Mouse (Mus musculus) monocyte, adult 5-6 weeks (primary cell): ENCODE measurements around the gene Gstt4. TPM values are rescaled to one million over a fixed set of nuclear protein-coding genes. Genes with fewer than 3 reads are reported as not detected.

Experiments used
- ATAC-seq: fragments of 153-309, 156-312 bp; replicated peaks from 2 replicates; pipeline ENCODE4 v1.8.0; 2017; ENCODE audit warnings: mild to moderate bottlenecking; ENCODE audit not compliant: low TSS enrichment, insufficient number of reproducible peaks, severe bottlenecking, poor library complexity, low FRiP score
- total RNA-seq: library from RNA; stranded (forward); fragments of 200-1000, 200-491, 200-594 nt; gene quantifications from 3 replicates; pipeline ENCODE4 v1.2.3, GENCODE M21; 2017

Gene Gstt4
- total RNA-seq, 1 experiment from 2014 or later = not detected

DNA sequence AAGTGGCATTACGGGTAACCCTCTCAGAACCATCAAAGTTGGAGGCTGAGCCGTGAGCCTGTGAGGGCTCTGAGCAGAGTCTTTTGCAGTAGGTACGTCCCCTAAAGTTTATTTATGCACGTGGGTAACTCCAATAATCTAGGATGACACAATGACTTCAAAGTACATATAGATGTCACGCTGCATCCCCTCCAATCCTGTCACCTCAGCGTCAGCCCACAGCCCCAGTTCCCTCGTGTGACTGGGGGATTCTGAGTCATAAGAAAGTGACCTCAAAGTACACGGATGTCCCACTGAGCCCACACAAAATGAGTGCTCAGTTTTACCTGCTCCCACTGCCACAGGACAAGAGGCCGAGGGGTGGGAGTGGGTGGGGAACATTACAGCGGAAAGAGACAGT is 16.7 kb upstream of the Gstt4 start:
- ATAC-seq = no peak

DNA sequence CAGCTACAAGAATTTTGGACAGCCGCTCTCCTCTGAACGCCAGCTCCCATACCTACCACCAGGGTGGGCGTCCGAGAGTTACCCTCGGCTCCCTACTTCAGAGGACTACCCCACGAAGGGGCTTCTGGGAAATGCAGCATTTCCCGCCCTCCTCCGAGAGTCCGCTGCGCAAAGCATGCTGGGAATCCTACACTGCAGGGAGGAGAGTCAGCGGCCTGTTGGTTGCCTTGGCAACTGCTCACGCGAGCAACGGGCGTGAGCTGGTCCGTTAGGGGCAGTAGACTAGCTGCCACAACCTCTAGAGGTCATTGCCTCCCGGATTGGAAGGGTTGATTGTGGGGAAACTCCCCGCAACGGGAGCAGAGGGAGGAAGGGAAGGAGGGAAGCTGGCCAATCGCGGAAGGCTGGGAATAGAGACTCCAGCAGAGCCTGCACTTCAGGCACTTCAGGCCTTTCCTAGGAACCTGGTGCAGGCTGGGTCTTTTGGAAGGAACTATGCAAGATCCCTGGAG is 15.0 kb upstream of the Gstt4 start, which contains the start of gene Gstt2:
TSS of gene Gstt2 (minus strand) at position 177 of the 512 bp plus-strand sequence.
- ATAC-seq = peak; percentile 80

DNA sequence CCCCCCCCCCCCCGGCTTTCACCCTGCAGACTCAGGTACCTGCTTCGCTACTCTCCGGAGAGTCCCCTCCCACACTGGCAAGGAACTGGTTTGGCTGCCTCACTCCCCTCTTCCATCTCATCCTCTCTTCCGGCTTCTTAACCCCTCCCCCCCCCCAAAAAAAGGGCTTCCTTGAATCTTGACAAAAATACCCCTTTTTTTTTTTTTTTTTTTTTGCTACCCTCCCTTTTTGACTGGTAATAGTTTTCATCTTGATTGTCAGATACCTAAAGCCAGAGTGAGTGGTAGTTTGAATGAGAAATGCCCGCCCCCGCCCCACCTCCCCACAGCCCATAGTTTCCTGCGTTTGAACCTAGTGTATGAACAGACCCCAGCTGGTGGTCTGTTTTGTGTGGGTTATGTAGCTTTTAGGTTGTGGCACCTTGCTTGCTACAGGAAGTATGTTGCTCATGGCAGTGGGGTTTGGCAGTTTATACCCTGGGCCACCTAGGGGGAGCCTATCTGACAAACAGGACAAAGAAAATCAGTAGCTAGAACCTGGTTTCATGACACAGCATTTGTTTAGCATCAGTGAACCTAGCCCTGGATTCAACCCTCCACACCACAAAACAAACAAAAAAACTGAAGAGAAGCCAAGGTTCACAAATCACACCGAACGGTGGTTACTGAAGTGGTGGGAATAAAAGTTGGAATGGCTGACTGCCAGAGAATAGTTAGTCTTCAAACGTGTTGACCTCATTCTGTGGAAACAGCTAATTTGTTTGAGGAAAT is 13.6 kb upstream of the Gstt4 start:
- ATAC-seq = no peak

DNA sequence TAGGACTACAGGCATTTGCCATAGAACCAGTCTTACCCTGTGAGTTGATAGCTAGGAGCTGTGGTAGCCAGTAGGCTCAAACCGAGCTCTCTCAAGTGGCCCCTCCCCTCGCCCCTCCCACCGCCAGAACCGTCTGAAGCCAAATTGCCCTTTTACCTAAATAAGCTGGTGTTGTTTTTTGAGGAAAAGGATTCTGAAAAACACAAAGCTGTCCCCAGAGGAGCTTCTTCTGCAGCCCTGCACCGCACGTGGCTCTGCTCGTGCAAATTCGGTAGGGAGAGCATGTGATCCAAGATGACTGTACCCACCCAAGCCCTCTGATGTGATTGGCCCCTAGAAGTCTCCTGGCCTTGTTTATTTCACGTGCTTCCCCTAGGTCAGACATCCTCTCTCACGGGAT is 13.0 kb upstream of the Gstt4 start:
- peak; percentile 64 for ATAC-seq

DNA sequence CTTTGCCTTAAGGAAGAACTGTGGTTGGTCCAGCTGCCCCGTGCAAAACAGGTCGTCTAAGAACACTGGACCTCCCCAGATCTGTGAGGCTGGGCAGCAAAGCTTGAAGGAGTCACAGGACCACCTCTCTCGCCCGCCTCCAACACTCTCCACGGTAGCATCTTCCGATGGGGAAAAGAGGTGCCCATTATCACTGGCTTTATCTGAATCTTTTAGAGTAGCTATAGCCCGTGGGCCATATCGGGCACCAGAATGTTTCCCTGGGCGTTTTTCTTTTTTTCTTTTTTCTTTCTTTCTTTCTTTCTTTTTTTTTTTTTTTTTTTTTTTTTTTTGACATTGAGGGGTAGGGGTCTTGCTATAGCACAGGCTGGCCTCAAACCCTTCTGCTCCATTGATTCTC is 12.4 kb upstream of the Gstt4 start:
- ATAC-seq = no peak

DNA sequence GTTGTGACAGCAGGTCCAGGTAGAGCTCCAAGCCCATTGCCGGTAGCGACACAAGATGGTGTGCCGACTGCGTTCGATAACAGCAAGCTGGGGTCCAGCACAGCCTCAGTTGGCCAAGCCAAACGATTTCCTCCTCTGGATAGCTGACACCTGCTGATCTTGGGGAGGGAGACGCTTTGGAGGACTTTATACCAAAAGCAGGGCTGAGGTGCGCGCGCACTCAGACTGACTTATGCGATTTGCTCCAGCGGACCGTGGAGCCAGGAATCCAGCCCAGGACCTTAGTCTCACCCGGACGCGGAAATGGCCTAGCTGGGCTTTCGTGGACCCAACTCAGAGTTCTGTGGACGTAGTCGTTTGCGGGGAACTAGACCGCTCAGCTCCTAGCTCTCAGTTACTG is 11.9 kb upstream of the Gstt4 start:
- ATAC-seq = no peak

DNA sequence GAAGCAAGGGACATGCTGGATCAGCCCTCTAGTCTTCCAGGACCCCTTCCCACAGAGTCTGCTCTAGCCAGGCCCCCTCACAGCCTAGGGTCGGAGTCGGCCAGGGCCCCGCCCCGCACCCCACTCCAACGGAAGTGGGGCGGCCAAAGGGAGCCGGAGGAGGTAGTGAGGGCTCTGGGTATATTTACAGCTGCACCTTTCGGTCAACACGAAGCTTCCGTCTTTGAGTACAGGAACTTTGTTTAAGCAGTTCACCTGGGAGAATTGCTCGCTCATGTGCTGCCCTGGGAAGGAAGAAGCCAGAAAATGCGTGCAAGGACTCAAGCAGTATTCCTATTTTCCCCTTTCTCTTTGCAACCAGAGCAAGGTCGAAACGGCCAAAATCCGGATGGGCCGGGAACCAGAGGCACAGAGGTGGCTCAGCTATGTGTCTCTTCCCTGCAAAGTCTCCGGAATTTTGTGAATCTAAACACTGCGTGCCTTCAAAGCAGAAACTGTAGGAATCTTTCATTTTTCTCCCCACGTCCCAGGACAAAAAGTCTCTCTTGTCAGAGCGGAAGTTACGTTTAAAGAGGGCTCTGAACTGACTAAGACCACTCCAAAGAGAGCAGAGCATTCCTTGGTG is 11.2 kb upstream of the Gstt4 start:
- no peak for ATAC-seq

DNA sequence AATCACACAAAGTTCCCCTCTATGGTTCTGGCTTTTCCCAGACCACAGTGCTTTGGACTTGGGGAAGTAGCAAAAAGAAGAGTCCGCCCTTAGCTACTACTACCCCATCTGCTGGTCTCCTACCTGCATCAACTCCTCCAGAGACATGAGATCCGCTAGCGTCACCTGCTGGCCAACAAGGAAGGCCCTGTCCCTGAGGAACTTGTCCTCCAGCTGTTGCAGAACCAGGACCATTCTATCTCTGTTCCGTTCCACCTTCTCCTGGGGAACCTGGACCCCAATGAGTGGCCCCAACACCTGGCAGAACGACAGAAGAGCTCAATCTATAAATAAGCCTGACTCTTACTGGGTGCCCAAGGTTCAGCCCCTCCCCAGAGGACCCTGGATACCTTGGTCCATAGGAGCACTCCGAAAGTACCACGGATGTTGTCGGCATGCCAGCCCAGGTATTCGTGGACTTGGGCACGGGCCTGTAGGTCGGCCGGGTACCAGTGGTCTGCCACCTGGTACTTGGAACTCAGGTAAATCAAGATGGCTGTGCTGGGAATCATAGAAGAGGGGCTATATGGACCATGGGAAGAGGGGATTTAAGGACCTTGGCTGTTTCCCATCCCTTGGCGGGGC is 10.0 kb upstream of the Gstt4 start:
- 0 out of 2 replicates have a peak, but pooled peaks have one; percentile 15 for ATAC-seq

DNA sequence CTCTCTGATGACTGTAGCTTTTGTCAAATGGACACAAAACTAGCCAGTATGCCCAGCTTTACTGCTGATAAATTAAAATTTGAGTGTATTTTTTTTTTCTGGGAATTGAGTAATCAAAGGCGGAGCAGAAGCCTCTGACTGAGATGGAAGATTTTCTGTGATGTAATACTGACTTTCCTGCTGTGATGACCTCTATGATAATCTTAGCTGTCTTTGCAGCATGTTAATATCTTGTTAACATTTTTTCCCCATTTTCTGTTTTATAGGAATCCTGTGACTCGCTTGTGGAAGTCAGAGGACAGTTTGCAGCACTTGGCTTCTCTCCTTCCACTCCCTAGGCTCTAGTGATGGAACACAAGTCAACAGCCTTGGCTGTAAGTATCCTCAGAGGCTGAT is 7.9 kb upstream of the Gstt4 start:
- no peak for ATAC-seq

DNA sequence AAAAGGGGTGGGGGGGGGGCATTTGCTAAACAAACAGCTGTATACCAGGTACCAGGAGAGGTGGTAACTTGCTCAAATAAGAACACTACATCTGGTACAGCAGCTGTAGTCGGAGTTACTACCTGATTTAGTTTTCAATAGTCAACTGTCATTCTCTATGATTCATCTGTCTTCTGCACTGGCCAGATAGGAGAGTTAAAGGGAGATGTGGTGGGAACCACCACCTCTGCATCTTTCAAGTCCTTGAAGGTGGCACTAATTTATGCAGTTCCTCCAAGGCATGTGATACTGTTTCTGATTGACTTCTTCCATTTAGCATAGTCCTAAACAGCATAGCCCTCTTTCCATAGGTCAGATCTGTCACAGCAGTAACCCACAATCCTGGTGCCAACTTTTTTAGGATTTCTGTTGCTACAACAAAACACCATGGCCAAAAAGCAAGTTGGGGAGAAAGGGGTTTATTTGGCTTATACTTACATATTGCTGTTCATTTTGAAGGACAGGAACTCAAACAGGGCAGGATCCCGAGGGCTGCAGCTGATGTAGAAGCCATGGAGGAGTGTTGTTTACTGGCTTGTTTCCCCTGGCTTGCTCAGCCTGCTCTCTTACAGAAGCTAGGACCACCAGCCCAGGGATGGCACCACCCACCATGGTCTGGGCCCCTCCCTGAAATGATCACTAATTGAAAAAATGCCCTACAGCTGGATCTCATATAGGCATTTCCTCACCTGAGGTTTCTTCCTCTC is 7.4 kb upstream of the Gstt4 start:
- ATAC-seq = no peak

DNA sequence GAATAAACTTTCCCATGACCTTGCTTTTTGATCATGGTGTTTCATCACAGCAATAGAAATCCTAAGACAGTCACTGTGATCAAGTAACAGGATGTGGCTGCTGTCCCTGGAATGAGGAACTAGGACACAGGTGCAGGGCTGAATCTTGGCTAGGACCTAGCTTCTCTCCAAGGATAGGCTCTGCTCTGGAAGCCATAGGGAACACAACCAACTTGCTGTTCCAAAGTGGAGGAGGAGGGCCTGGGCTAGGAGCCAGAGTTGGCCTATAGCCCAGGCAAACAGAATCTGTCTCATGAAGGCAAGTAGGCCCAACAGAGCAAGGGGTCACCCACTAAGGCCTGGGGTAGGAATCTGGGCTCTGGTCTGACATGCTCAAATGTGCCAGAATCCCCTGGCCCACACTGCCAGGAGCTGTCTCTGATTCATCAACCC is 6.2 kb upstream of the Gstt4 start:
- no peak for ATAC-seq

DNA sequence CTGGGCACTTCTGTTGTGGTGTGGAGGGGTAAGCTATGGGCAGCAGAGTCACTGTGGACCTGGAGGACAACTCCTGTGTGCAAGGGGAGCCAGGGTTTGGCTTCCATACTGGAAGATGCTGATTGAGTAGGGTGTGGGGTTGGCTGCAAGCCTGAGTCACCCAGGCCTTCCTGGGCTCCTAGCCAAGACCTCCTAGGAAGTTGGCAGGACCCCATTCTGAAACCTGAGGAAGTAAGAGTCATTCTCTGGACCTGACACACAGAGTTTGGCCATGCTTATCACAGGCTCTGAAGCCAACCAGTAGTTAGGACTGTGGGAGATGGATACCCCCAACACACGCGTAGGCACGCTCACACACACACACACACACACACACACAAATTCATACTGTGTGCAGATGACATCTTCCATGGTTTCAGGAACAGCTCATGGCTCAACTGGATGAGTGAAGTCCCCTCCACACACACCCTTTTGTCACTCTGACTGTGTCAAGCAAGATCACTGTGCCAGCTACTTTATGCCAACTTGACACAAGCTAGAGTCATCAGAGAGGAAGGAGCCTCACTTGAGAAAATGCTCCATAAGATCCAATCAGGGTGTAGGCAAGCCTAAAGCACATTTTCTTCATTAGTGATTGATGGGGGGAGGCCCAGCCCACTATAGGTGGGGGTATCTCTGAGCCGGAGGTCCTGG is 5.5 kb upstream of the Gstt4 start:
- no peak for ATAC-seq

DNA sequence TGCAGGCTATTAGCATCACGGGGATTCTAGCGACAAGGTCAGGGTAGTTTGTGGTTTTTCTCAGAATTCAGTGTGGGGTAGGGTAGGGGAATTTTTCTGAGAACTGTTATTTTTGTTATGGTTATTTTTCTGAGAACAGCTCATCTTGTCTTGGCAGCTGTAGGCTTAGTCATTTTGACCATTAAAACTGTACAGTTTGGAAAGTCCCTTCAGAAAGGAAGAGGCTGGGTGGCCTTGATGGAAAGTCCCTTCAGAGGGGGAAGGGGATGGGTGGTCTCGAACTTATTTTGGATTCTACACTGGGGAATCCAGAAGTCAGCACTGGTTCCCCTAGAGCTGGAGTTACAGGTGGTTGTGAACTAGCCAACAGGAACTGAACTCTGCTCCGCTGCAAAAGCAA is 2.2 kb upstream of the Gstt4 start:
- ATAC-seq = no peak

DNA sequence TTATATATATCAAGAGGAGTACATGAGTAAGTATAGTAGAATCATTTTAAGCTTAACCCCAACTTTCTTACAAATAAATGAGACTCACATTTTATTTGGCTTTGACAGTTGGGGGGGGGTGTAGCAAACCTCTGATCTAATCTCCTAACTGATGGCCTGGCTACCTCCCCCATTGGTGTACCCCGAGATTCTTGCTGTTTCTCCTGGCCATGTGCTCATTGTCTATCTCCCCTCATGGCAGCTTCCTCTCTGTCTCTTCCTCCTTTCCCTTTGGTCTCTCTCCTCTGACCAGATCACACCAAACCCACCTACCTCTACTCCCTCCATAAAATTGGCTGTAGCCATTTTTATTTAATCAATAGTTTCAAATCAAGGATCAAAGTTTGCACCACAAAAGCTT is 1.4 kb upstream of the Gstt4 start:
- no peak for ATAC-seq

DNA sequence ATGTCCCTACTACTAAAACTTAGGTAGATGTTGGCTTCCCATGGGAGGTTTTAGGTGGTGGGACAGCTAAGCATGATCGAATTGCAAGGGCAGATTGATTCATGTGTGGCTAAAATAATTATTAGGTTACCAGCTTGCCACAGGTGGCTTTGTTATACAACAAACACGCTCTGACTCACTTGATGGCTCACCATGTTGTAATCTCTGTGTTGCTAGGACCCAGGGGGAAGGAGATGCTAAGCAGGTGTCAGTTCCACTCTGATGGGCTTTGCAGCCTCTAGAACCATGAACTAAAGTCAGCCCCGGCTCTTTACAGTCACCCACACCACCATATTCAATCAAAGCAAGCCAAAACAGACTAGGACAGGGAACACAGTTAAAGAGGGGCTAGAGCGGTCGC is 2.5 kb downstream of the Gstt4 start:
- no peak for ATAC-seq

DNA sequence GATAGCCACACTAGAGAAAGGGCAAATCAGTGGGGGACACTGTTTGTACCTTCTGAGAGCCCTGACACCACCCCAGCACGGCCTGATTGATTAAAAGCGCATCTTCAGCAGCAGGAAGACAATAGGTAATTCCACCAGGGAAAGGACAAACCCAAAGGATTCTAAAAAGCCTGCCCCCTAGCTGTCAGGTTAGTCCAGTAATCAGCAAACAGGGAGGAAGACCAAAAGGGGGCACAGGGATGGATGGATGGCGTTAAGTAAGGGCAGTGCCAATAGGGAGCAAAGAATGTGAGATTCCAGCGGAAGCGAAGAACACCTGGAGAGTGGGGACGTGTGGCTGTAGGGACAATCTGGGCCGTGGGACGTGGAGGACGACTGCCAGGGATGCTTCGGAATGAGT is 3.7 kb downstream of the Gstt4 start:
- ATAC-seq = no peak

DNA sequence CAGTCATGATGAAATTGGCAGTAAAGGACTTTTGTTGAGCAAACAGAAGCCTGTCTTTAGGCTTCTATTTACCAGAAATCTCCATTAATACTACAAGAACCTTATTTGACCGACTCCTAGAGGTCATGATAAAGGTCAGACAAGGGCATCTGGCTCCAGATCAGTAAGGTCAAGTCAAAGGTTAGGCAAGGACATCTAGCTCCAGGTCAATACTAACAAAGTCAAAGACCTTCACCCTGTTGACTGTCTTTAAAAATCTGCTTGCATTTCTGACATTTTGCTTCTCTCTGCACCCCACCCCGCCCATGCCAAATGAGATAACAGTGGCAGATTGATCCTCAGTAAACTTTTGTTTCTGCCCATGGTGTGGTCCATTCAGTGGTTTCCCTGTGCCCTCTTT is 18.1 kb downstream of the Gstt4 start:
- ATAC-seq = no peak

DNA sequence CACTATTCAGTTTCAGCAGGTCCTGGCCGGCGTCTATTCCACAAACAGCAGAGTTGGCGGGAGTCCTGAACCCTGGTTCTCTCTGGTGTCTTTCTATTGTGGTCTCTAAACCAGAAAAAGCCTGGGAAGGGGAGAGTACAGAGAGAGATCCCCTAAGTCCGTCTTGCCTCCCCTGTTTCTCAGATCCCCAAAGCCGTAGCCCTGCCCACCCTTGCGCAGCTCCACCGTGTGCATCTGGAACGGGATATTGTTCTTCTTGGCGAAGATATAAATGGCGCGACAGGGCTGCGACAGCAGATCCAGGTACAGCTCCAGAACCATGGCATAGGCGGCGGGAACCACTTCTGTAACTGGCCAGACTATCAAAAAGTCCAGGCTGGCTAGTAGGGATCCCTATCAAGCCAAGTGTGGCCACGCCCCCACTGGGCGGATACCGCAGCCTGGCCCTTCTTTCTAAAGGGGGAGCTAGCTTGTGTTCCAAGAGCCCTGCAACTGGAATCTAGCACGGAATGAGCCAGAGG is 24.1 kb downstream of the Gstt4 start, which contains the start of gene Gstt1:
TSS of gene Gstt1 (minus strand) at position 409 of the 521 bp plus-strand sequence.
- ATAC-seq = peak; percentile 33; the same call in 1 of the 2 replicates
